Mouse (Mus musculus) 3134 (cell line): ENCODE results near the gene Lrriq3.

ENCODE experiments used
- DNase-seq: peaks from one replicate; pipeline ENCODE4 v3.0.0-alpha.2; 2011; ENCODE audit warnings: low spot score; ENCODE audit not compliant: insufficient read length; ENCODE audit errors: extremely low read depth

The Lrriq3 gene

GRCm38 (mm10) chr3:155093116-155093956, at the start of gene Lrriq3, which contains the start of gene Fpgt:
Lrriq3 (plus strand) TSS chr3:155093434.
Fpgt (minus strand) TSS chr3:155093403.
- DNase-seq, result peak; percentile 93

- DNase-seq, result no peak
Observed at GRCm38 (mm10) chr3:155052021-155052420, 41.2 kb upstream of the Lrriq3 start.

GRCm38 (mm10) chr3:155053189-155053588, 40.0 kb upstream of the Lrriq3 start:
- no peak for DNase-seq

GRCm38 (mm10) chr3:155055231-155055916, 37.9 kb upstream of the Lrriq3 start, which contains the start of gene Tnni3k:
Tnni3k (minus strand) TSS chr3:155055407.
- no peak for DNase-seq

- peak; percentile 13 for DNase-seq
Observed at GRCm38 (mm10) chr3:155056606-155057005, 36.6 kb upstream of the Lrriq3 start.

GRCm38 (mm10) chr3:155057566-155057965, 35.7 kb upstream of the Lrriq3 start:
- no peak for DNase-seq

GRCm38 (mm10) chr3:155058800-155059448, 34.3 kb upstream of the Lrriq3 start:
- no peak for DNase-seq

GRCm38 (mm10) chr3:155059449-155059822, 33.8 kb upstream of the Lrriq3 start:
- no peak for DNase-seq

GRCm38 (mm10) chr3:155077908-155078307, 15.3 kb upstream of the Lrriq3 start:
- no peak for DNase-seq

GRCm38 (mm10) chr3:155092081-155092480, 1.2 kb upstream of the Lrriq3 start:
- DNase-seq, result no peak

GRCm38 (mm10) chr3:155099266-155099665, 6.0 kb downstream of the Lrriq3 start:
- DNase-seq, result no peak

- DNase-seq, result no peak
Observed at GRCm38 (mm10) chr3:155105957-155106356, 12.7 kb downstream of the Lrriq3 start.

- no peak for DNase-seq
Observed at GRCm38 (mm10) chr3:155137737-155138136, 44.5 kb downstream of the Lrriq3 start.

GRCm38 (mm10) chr3:155141047-155141446, 47.8 kb downstream of the Lrriq3 start:
- DNase-seq, result no peak

- no peak for DNase-seq
Observed at GRCm38 (mm10) chr3:155144368-155144767, 51.1 kb downstream of the Lrriq3 start.

GRCm38 (mm10) chr3:155161842-155162241, 68.6 kb downstream of the Lrriq3 start:
- DNase-seq, result no peak

GRCm38 (mm10) chr3:155180303-155180902, 87.2 kb downstream of the Lrriq3 start:
- no peak for DNase-seq

- DNase-seq, result no peak
Observed at GRCm38 (mm10) chr3:155186456-155186855, 93.2 kb downstream of the Lrriq3 start.

GRCm38 (mm10) chr3:155188857-155189256, 95.6 kb downstream of the Lrriq3 start:
- DNase-seq, result no peak

- DNase-seq, result no peak
Observed at GRCm38 (mm10) chr3:155234919-155235318, 141.7 kb downstream of the Lrriq3 start.

GRCm38 (mm10) chr3:155235502-155235901, 142.3 kb downstream of the Lrriq3 start:
- DNase-seq, result no peak
